Mouse (Mus musculus): ENCODE measurements at regions not wholly inside any gene's neighbourhood (a gene's known extent, or its start where the extent isn't known, plus 50 kb on each side); places are given as distances from the start of the nearest gene placed in this dataset.

- Histone ChIP-seq H3K9me3 (no peaks in the 10 kb centered on the region), H3K36me3 (no peaks in the 10 kb centered on the region), H3K4me1 (replicated peaks) (peaks cover 14% of the 10 kb centered on the region), H3K4me3 (replicated peaks) (no peak overlapping the region), H3K9ac (replicated peaks) (no peak overlapping the region), H3K4me2 (no peak overlapping the region), H3K27ac (no peak overlapping the region), H3K27me3 (no peaks in the 10 kb centered on the region)
- no peak for ATAC-seq (ENCODE audit: insufficient number of reproducible peaks, insufficient read depth, low FRiP score, low TSS enrichment, low read depth)
- WGBS = 40% methylated on average over 12 of the region's 12 CpGs
These were observed 356.8 kb downstream of the Agtpbp1 start for GRCm38 (mm10) chr13:59228059-59228830.

DNA sequence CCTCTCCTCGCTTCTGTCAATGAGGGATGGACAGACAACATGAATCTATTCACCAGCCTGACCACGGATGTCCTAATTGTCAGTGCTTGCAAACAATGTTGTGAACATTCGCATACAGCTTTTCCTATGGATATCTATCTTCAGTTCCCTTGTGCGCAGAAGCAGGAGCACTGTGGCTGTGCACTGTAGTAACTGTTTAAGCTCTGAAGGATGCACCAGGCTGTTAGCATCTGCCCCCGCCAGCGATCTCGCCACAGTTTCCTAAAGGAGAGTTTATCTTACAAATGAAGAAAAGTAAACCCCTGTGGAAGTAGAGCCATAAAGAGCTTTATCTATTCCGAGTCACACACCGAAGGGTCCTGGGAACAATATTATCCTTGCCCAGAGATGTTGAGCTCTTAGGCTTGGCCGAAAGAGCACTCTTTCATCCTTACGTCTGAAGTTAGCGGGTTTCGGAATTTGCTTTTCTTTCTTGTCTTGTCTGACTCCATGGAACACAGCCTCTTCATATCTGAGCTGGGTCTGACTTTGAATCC, 357.4 kb downstream of the Agtpbp1 start:
- WGBS = 83% methylated on average over 13 of the region's 13 CpGs
- no peak for ATAC-seq (ENCODE audit: insufficient number of reproducible peaks, insufficient read depth, low FRiP score, low TSS enrichment, low read depth)
- Histone ChIP-seq H3K9ac (replicated peaks) (no peak overlapping the region), H3K27me3 (no peaks in the 10 kb centered on the region), H3K4me2 (no peak overlapping the region), H3K36me3 (no peaks in the 10 kb centered on the region), H3K9me3 (no peaks in the 10 kb centered on the region), H3K4me3 (replicated peaks) (no peak overlapping the region), H3K27ac (no peak overlapping the region), H3K4me1 (replicated peaks) (peaks cover 14% of the 10 kb centered on the region)

DNA sequence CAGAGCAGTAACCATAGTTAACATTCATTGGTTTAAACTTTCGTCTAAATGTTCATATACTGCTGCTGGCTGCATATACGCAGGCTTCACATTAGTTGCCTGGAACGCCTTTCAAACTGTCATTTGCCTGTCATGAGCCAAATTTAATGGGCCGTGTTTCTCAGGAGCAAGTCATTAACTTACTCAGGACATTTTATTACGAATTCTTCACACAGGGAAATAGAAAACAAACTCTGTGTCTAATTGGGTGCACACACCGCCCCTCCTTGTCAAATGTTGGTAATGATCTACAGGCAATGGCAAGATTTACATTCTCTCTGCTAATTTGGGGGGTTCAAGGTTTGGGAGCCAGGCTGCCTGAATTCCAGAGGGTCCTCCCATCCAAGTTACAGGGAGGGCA, 364.4 kb downstream of the Agtpbp1 start:
- Histone ChIP-seq H3K36me3 (no peaks in the 10 kb centered on the region), H3K27me3 (no peaks in the 10 kb centered on the region), H3K9ac (replicated peaks) (no peak overlapping the region), H3K4me3 (replicated peaks) (no peak overlapping the region), H3K27ac (no peak overlapping the region), H3K4me1 (replicated peaks) (peaks cover 14% of the 10 kb centered on the region), H3K4me2 (no peak overlapping the region; the same call in 1 of the 2 replicates), H3K9me3 (no peaks in the 10 kb centered on the region)
- 15% methylated on average over 6 of the region's 6 CpGs for WGBS
- no peak for ATAC-seq (ENCODE audit: insufficient number of reproducible peaks, insufficient read depth, low FRiP score, low TSS enrichment, low read depth)

DNA sequence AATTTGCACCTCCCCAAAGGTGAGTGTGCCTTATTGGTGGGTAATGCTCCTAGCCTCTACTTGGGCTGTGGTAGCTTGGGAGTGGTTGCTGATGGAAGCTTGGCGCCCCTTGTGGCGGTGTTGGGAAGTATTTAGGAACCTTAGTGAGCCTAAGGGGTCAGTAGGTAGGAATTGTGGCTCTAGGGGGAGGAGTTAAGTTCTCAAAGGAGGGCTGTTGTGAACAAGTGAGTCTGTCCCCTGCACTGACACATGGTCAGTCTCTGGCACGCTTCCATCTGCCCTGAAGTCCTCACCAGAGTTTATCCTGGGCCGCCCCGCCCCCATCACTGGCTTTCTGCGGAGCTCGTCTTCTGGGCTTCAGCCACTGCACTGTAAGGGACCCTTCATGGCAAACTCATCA, 364.9 kb downstream of the Agtpbp1 start:
- Histone ChIP-seq H3K4me2 (no peak overlapping the region; the same call in 1 of the 2 replicates), H3K4me1 (replicated peaks) (peaks cover 14% of the 10 kb centered on the region), H3K36me3 (no peaks in the 10 kb centered on the region), H3K9ac (replicated peaks) (no peak overlapping the region), H3K4me3 (replicated peaks) (no peak overlapping the region), H3K27me3 (no peaks in the 10 kb centered on the region), H3K27ac (no peak overlapping the region), H3K9me3 (no peaks in the 10 kb centered on the region)
- WGBS = 17% methylated on average over 7 of the region's 7 CpGs
- 0 out of 2 replicates have a peak, but pooled peaks have one; percentile 15 for ATAC-seq (ENCODE audit: insufficient number of reproducible peaks, insufficient read depth, low FRiP score, low TSS enrichment, low read depth)

GRCm38 (mm10) chr13:59216686-59217298, 368.2 kb downstream of the Agtpbp1 start:
- no peak overlapping the region for H3K4me2 ChIP-seq
- ATAC-seq (ENCODE audit: insufficient number of reproducible peaks, insufficient read depth, low FRiP score, low TSS enrichment, low read depth) = peak; percentile 52; the same call in 1 of the 2 replicates
- no peak overlapping the region for H3K4me3 ChIP-seq (replicated peaks)
- WGBS = 78% methylated on average over 5 of the region's 5 CpGs
- H3K9ac ChIP-seq (replicated peaks) = no peak overlapping the region
- peaks cover 14% of the 10 kb centered on the region for H3K4me1 ChIP-seq (replicated peaks)
- H3K36me3 ChIP-seq = no peaks in the 10 kb centered on the region
- H3K27ac ChIP-seq = no peak overlapping the region
- H3K9me3 ChIP-seq = no peaks in the 10 kb centered on the region
- no peaks in the 10 kb centered on the region for H3K27me3 ChIP-seq

GRCm38 (mm10) chr13:59212296-59212701, 372.7 kb downstream of the Agtpbp1 start:
- Histone ChIP-seq H3K36me3 (no peaks in the 10 kb centered on the region), H3K27ac (no peak overlapping the region), H3K9me3 (no peaks in the 10 kb centered on the region), H3K4me2 (no peak overlapping the region), H3K27me3 (no peaks in the 10 kb centered on the region), H3K4me1 (replicated peaks) (no peaks in the 10 kb centered on the region; the same call in 1 of the 2 replicates), H3K4me3 (replicated peaks) (no peak overlapping the region), H3K9ac (replicated peaks) (no peak overlapping the region)
- ATAC-seq (ENCODE audit: insufficient number of reproducible peaks, insufficient read depth, low FRiP score, low TSS enrichment, low read depth) = no peak
- WGBS = 82% methylated on average over 15 of the region's 15 CpGs

DNA sequence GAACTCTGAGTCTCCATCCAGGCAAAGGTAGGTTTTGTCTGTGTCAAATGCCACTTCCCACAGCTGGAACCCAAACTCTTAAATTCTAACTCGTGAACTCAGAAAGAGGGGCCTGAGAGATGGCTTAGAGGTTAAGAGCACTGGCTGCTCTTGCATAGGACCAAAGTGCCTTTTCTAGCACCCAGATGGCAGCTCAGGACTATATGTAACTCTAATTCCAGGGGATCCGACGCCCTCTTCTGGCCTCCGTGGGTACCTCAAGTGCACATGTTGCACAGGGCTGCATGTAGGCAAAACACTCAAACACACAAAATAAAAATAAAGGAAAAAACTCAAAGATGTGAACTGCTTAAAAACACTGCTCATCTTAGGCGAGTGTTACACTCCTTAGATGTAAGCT, 374.2 kb downstream of the Agtpbp1 start:
- Histone ChIP-seq H3K36me3 (no peaks in the 10 kb centered on the region), H3K9ac (replicated peaks) (no peak overlapping the region), H3K27me3 (no peaks in the 10 kb centered on the region), H3K27ac (no peak overlapping the region), H3K9me3 (no peaks in the 10 kb centered on the region), H3K4me1 (replicated peaks) (no peaks in the 10 kb centered on the region; the same call in 1 of the 2 replicates), H3K4me2 (no peak overlapping the region), H3K4me3 (replicated peaks) (no peak overlapping the region)
- no peak for ATAC-seq (ENCODE audit: insufficient number of reproducible peaks, insufficient read depth, low FRiP score, low TSS enrichment, low read depth)
- WGBS = 62% methylated on average over 5 of the region's 5 CpGs

DNA sequence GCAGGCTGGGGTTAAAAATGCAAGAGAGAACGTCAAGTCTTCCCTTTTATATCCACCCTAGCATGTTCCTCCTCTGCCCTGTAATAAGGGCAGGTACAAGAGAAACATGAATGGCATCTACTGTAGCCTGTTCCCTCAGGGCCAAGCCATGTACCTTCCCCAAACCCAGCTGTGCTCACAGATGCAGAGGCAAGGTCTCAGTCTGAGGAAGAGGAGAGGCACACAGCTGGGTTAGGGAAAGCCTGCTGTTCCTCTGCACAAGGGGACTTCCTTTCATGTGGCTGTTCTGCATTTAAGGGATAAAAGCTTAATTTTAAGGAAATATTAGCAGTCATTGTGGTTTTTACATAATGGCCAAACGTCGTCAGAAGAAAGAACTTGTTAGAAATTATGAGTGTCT, 378.8 kb downstream of the Agtpbp1 start:
- ATAC-seq (ENCODE audit: insufficient number of reproducible peaks, insufficient read depth, low FRiP score, low TSS enrichment, low read depth) = no peak

DNA sequence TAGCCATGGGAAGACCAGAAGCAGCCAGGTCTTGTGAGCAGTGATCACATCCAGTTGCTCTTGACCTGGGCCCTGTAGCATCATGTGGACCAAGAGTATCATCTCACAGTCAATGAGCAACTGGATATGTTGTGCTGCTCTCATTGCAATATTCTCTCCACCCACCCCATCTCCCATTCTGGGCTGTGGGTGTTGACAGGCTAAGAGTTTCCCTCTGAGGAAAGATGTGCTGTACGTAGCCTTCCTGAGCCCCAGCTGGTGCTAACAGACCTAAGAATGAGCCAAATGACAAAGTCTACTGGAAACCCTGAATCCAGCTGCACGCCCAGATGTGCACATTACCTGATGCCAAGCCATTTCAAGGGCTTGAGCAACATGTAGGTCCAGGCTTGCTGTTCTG, 380.5 kb downstream of the Agtpbp1 start:
- no peak overlapping the region for H3K27ac ChIP-seq
- no peak overlapping the region for H3K4me2 ChIP-seq
- H3K9me3 ChIP-seq = no peaks in the 10 kb centered on the region
- no peak overlapping the region for H3K4me3 ChIP-seq (replicated peaks)
- H3K36me3 ChIP-seq = no peaks in the 10 kb centered on the region
- no peaks in the 10 kb centered on the region; the same call in 1 of the 2 replicates for H3K4me1 ChIP-seq (replicated peaks)
- no peaks in the 10 kb centered on the region for H3K27me3 ChIP-seq
- 90% methylated on average over 2 of the region's 2 CpGs for WGBS
- no peak for ATAC-seq (ENCODE audit: insufficient number of reproducible peaks, insufficient read depth, low FRiP score, low TSS enrichment, low read depth)
- no peak overlapping the region for H3K9ac ChIP-seq (replicated peaks)

More for the DNA sequence above, 378.8 kb downstream of the Agtpbp1 start:
- H3K27ac ChIP-seq = no peak overlapping the region
- no peaks in the 10 kb centered on the region for H3K9me3 ChIP-seq
- no peaks in the 10 kb centered on the region; the same call in 1 of the 2 replicates for H3K4me1 ChIP-seq (replicated peaks)
- H3K9ac ChIP-seq (replicated peaks) = no peak overlapping the region
- no peak overlapping the region for H3K4me3 ChIP-seq (replicated peaks)
- WGBS = 72% methylated on average over 3 of the region's 3 CpGs
- H3K36me3 ChIP-seq = no peaks in the 10 kb centered on the region
- H3K4me2 ChIP-seq = no peak overlapping the region
- no peaks in the 10 kb centered on the region for H3K27me3 ChIP-seq

- no peak for ATAC-seq (ENCODE audit: insufficient number of reproducible peaks, insufficient read depth, low FRiP score, low TSS enrichment, low read depth)
- 73% methylated on average over 5 of the region's 5 CpGs for WGBS
- no peak overlapping the region for H3K4me2 ChIP-seq
These were observed 388.7 kb downstream of the Agtpbp1 start for GRCm38 (mm10) chr13:59196311-59196710.

DNA sequence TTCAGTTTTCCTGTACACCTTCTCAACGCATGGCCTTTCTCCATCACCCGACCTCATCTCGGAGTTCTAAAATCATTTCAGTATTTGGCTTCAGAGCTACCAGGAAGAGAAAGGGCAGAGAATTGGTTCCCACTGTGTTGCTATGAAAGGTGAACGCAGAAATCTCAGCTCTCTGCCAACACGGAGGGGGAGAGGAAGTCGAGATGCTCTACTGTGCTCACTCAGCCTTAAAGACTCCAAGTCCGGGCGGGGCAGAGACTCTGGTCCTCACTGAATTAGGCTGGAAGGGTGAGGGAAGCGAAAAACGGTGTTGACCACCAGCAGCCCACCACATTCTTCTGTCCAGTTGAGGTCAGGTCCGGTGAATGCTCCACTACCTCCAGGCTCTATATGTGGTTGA, 382.1 kb downstream of the Ntrk2 start:
- no peaks in the 10 kb centered on the region for H3K27me3 ChIP-seq
- H3K4me1 ChIP-seq (replicated peaks) = no peaks in the 10 kb centered on the region
- H3K9ac ChIP-seq (replicated peaks) = no peak overlapping the region
- H3K9me3 ChIP-seq = no peaks in the 10 kb centered on the region
- no peak overlapping the region for H3K27ac ChIP-seq
- 91% methylated on average over 11 of the region's 11 CpGs for WGBS
- H3K4me2 ChIP-seq = no peak overlapping the region
- H3K36me3 ChIP-seq = no peaks in the 10 kb centered on the region
- no peak overlapping the region for H3K4me3 ChIP-seq (replicated peaks)
- ATAC-seq (ENCODE audit: insufficient number of reproducible peaks, insufficient read depth, low FRiP score, low TSS enrichment, low read depth) = no peak

More at GRCm38 (mm10) chr13:59196311-59196710, 388.7 kb downstream of the Agtpbp1 start:
- Histone ChIP-seq H3K36me3 (no peaks in the 10 kb centered on the region), H3K4me1 (replicated peaks) (no peaks in the 10 kb centered on the region), H3K27ac (no peak overlapping the region), H3K27me3 (0 out of 2 replicates have a peak, but pooled peaks cover 2% of the 10 kb centered on the region), H3K9ac (replicated peaks) (no peak overlapping the region), H3K9me3 (no peaks in the 10 kb centered on the region), H3K4me3 (replicated peaks) (no peak overlapping the region)
